Mouse (Mus musculus): ENCODE data around the gene Hs6st1. TPM values are rescaled to one million over a fixed set of nuclear protein-coding genes. Genes with fewer than 3 reads are reported as not detected.

Gene Hs6st1
- polyA plus RNA-seq (2015; fragmentation: Nextera tagmentation; extraction: Ambion mirVana): 10.8 and 11.4 TPM in 2 replicates

GRCm38 (mm10) chr1:36068076-36068475, at the start of gene Hs6st1:
Gene Hs6st1 (plus strand): TSS chr1:36068400.

Other genes starting within 250 kb of the Hs6st1 start
- 20.7 and 25.7 TPM in 2 replicates for gene Uggt1, start 176.3 kb downstream of the Hs6st1 start, polyA plus RNA-seq (2015; fragmentation: Nextera tagmentation; extraction: Ambion mirVana)
- 8.4 and 9.5 TPM in 2 replicates for gene Neurl3, start 206.3 kb downstream of the Hs6st1 start, polyA plus RNA-seq (2015; fragmentation: Nextera tagmentation; extraction: Ambion mirVana)
- gene Arid5a, start 239.3 kb downstream of the Hs6st1 start, polyA plus RNA-seq (2015; fragmentation: Nextera tagmentation; extraction: Ambion mirVana): 8.3 and 10.4 TPM in 2 replicates

Data from spleen, postnatal 0 days (tissue).